Mouse (Mus musculus) midbrain, embryonic 14.5 days (tissue): ENCODE measurements at regions not wholly inside any gene's neighbourhood (a gene's known extent, or its start where the extent isn't known, plus 50 kb on each side); places are given as distances from the start of the nearest gene placed in this dataset.

Experiments
- ATAC-seq: fragments of 200-750 bp; cut with Nextera tagmentation; 2 replicates; pipeline ENCODE4 v1.8.0; 2017; ENCODE audit warnings: moderate number of reproducible peaks, moderate library complexity; ENCODE audit not compliant: low FRiP score, low TSS enrichment
- DNase-seq: peaks from one replicate; pipeline ENCODE4 v3.0.0-alpha.2; 2015
- H3K27ac ChIP-seq: fragments of 300-500 bp; sonication (generic); replicated peaks from 2 replicates; pipeline ENCODE4 v1.5.1; 2014; ENCODE audit warnings: mild to moderate bottlenecking, low read depth, low read length, moderate library complexity
- H3K27me3 ChIP-seq: fragments of 300-500 bp; sonication (generic); 2 replicates; pipeline ENCODE4 v1.6.1; 2014; ENCODE audit warnings: low read length, control low read depth, mixed read lengths; ENCODE audit not compliant: control insufficient read depth, insufficient read depth
- H3K36me3 ChIP-seq: fragments of 300-500 bp; sonication (generic); 2 replicates; pipeline ENCODE4 v1.6.1; 2014; ENCODE audit warnings: low read length, control low read depth; ENCODE audit not compliant: control insufficient read depth, insufficient read depth
- H3K4me1 ChIP-seq: fragments of 300-500 bp; sonication (generic); 2 replicates; pipeline ENCODE4 v1.6.1; 2014; ENCODE audit warnings: mild to moderate bottlenecking, antibody characterized with exemption, low read length, control low read depth; ENCODE audit not compliant: control insufficient read depth, insufficient read depth
- H3K4me2 ChIP-seq: fragments of 300-500 bp; sonication (generic); 2 replicates; pipeline ENCODE4 v1.6.1; 2014; ENCODE audit warnings: mild to moderate bottlenecking, low read length, moderate library complexity
- H3K4me3 ChIP-seq: fragments of 300-500 bp; sonication (generic); replicated peaks from 2 replicates; pipeline ENCODE4 v1.5.1; 2014; ENCODE audit warnings: low read depth, low read length
- H3K9ac ChIP-seq: fragments of 300-500 bp; sonication (generic); replicated peaks from 2 replicates; pipeline ENCODE4 v1.6.1; 2014; ENCODE audit warnings: mild to moderate bottlenecking, low read length, moderate library complexity
- H3K9me3 ChIP-seq: fragments of 300-500 bp; sonication (generic); 2 replicates; pipeline ENCODE4 v1.6.1; 2016; ENCODE audit warnings: low read length, control low read depth, mixed read lengths; ENCODE audit not compliant: control insufficient read depth
- WGBS: fragments of 180-500 bp; shearing (Covaris S2); extraction: QIAGEN DNeasy Blood & Tissue Kit; methylation state at CpG from one replicate; pipeline ENCODE4 v1.1.7; 2014; 5-methylcytosine and 5-hydroxymethylcytosine counted together

- H3K4me3 ChIP-seq: no peak overlapping the region
- H3K4me1 ChIP-seq: peaks cover 8% of the 10 kb centered on the region; the same call in 1 of the 2 replicates
- no peaks in the 10 kb centered on the region for H3K9me3 ChIP-seq
- 45% methylated on average over 4 of the region's 4 CpGs for WGBS
- no peak overlapping the region for H3K27ac ChIP-seq
- DNase-seq (peak; percentile 53), ATAC-seq (no peak)
- H3K9ac ChIP-seq: no peak overlapping the region
- no peaks in the 10 kb centered on the region for H3K36me3 ChIP-seq
- no peaks in the 10 kb centered on the region for H3K27me3 ChIP-seq
- H3K4me2 ChIP-seq: no peak overlapping the region
Observed at GRCm38 (mm10) chr10:84172828-84173321, 267.5 kb downstream of the Nuak1 start.

GRCm38 (mm10) chr10:84183239-84183638 is 257.2 kb downstream of the Nuak1 start:
- WGBS: 81% methylated on average over 2 of the region's 2 CpGs
- Histone ChIP-seq H3K9me3 (0 out of 2 replicates have a peak, but pooled peaks cover 4% of the 10 kb centered on the region), H3K4me2 (no peak overlapping the region), H3K4me1 (no peaks in the 10 kb centered on the region), H3K27ac (no peak overlapping the region), H3K27me3 (no peaks in the 10 kb centered on the region), H3K36me3 (no peaks in the 10 kb centered on the region), H3K9ac (no peak overlapping the region), H3K4me3 (no peak overlapping the region)
- ATAC-seq (no peak), DNase-seq (no peak)

GRCm38 (mm10) chr10:84186466-84186865 is 253.9 kb downstream of the Nuak1 start:
- Histone ChIP-seq H3K4me2 (no peak overlapping the region), H3K27me3 (no peaks in the 10 kb centered on the region), H3K4me3 (no peak overlapping the region), H3K9me3 (0 out of 2 replicates have a peak, but pooled peaks cover 4% of the 10 kb centered on the region), H3K27ac (no peak overlapping the region), H3K4me1 (no peaks in the 10 kb centered on the region), H3K36me3 (no peaks in the 10 kb centered on the region), H3K9ac (no peak overlapping the region)
- DNase-seq (no peak), ATAC-seq (no peak)
- 26% methylated on average over 2 of the region's 2 CpGs for WGBS

- 86% methylated on average over 2 of the region's 2 CpGs for WGBS
- H3K4me1 ChIP-seq: no peaks in the 10 kb centered on the region
Observed at GRCm38 (mm10) chr10:84199035-84199434, 241.4 kb downstream of the Nuak1 start.

GRCm38 (mm10) chr10:84201785-84202184 is 238.6 kb downstream of the Nuak1 start:
- ATAC-seq (no peak), DNase-seq (no peak)
- Histone ChIP-seq H3K27ac (no peak overlapping the region), H3K4me2 (no peak overlapping the region), H3K27me3 (no peaks in the 10 kb centered on the region), H3K9ac (no peak overlapping the region), H3K36me3 (no peaks in the 10 kb centered on the region), H3K4me1 (no peaks in the 10 kb centered on the region), H3K4me3 (no peak overlapping the region), H3K9me3 (no peaks in the 10 kb centered on the region)
- 74% methylated on average over 3 of the region's 3 CpGs for WGBS

More at GRCm38 (mm10) chr10:84199035-84199434, 241.4 kb downstream of the Nuak1 start:
- ATAC-seq (no peak), DNase-seq (no peak)
- Histone ChIP-seq H3K36me3 (no peaks in the 10 kb centered on the region), H3K4me2 (no peak overlapping the region), H3K9ac (no peak overlapping the region), H3K27me3 (no peaks in the 10 kb centered on the region), H3K9me3 (no peaks in the 10 kb centered on the region), H3K27ac (no peak overlapping the region), H3K4me3 (no peak overlapping the region)

- Histone ChIP-seq H3K4me1 (no peaks in the 10 kb centered on the region), H3K36me3 (no peaks in the 10 kb centered on the region), H3K4me2 (no peak overlapping the region), H3K9me3 (no peaks in the 10 kb centered on the region), H3K9ac (no peak overlapping the region), H3K27ac (no peak overlapping the region), H3K4me3 (no peak overlapping the region), H3K27me3 (no peaks in the 10 kb centered on the region)
- DNase-seq (no peak), ATAC-seq (no peak)
- WGBS: 88% methylated on average over 5 of the region's 5 CpGs
Observed at GRCm38 (mm10) chr10:84212096-84212785, 228.2 kb downstream of the Nuak1 start.

GRCm38 (mm10) chr10:84214812-84215211 is 225.6 kb downstream of the Nuak1 start:
- no peaks in the 10 kb centered on the region for H3K36me3 ChIP-seq
- no peaks in the 10 kb centered on the region for H3K4me1 ChIP-seq
- H3K4me3 ChIP-seq: no peak overlapping the region
- ATAC-seq: no peak
- no peaks in the 10 kb centered on the region for H3K9me3 ChIP-seq
- no peaks in the 10 kb centered on the region for H3K27me3 ChIP-seq
- DNase-seq: no peak
- H3K9ac ChIP-seq: no peak overlapping the region
- H3K4me2 ChIP-seq: no peak overlapping the region
- no peak overlapping the region for H3K27ac ChIP-seq

- Histone ChIP-seq H3K36me3 (no peaks in the 10 kb centered on the region), H3K27me3 (no peaks in the 10 kb centered on the region), H3K4me2 (no peak overlapping the region), H3K9me3 (no peaks in the 10 kb centered on the region), H3K27ac (no peak overlapping the region), H3K4me3 (no peak overlapping the region), H3K4me1 (no peaks in the 10 kb centered on the region), H3K9ac (no peak overlapping the region)
- WGBS: 68% methylated on average over 7 of the region's 7 CpGs
- DNase-seq (peak; percentile 7), ATAC-seq (no peak)
Observed at GRCm38 (mm10) chr10:84229224-84229921, 211.0 kb downstream of the Nuak1 start.
